Mouse (Mus musculus) liver, adult 2 months (tissue): ENCODE measurements around the gene Cxcl5. TPM values are rescaled to one million over a fixed set of nuclear protein-coding genes. Genes with fewer than 3 reads are reported as not detected.

Experiments used
- DNase-seq: peaks from one replicate; pipeline ENCODE4 v3.0.0-alpha.2; 2011; ENCODE audit warnings: low read depth, low spot score; ENCODE audit errors: extremely low read depth
- H3K27ac ChIP-seq: fragments of 200-500 bp; replicated peaks from 2 replicates; pipeline ENCODE4 v1.5.1; 2012; ENCODE audit warnings: low read depth, mild to moderate bottlenecking, control low read depth, inconsistent platforms, low read length; ENCODE audit not compliant: insufficient read depth
- H3K27me3 ChIP-seq: fragments of 200-500 bp; 2 replicates; pipeline ENCODE4 v1.6.1; 2012; ENCODE audit warnings: mild to moderate bottlenecking, moderate library complexity, low read length, inconsistent platforms; ENCODE audit not compliant: control insufficient read depth, insufficient read depth
- H3K36me3 ChIP-seq: fragments of 200-500 bp; 2 replicates; pipeline ENCODE4 v1.6.1; 2012; ENCODE audit warnings: low read length, inconsistent platforms; ENCODE audit not compliant: control insufficient read depth, insufficient read depth
- H3K4me1 ChIP-seq: fragments of 200-500 bp; 2 replicates; pipeline ENCODE4 v1.6.1; 2011; ENCODE audit warnings: low read length; ENCODE audit not compliant: control insufficient read depth, insufficient read depth
- H3K4me3 ChIP-seq: fragments of 200-500 bp; 2 replicates; pipeline ENCODE4 v1.5.1; 2011; ENCODE audit warnings: low read depth, mild to moderate bottlenecking, control low read depth, low read length, moderate library complexity; ENCODE audit not compliant: insufficient read depth
- H3K79me2 ChIP-seq: fragments of 200-500 bp; 2 replicates; pipeline ENCODE4 v1.6.1; 2012; ENCODE audit warnings: inconsistent platforms, mild to moderate bottlenecking, low read length, moderate library complexity; ENCODE audit not compliant: control insufficient read depth, insufficient read depth
- H3K9ac ChIP-seq: fragments of 200-500 bp; 2 replicates; pipeline ENCODE4 v1.6.1; 2012; ENCODE audit warnings: low read depth, mild to moderate bottlenecking, control low read depth, inconsistent platforms, low read length
- CTCF ChIP-seq: fragments of 200-500 bp; IDR thresholded peaks from 2 replicates; pipeline ENCODE4 v1.5.1; 2011; ENCODE audit warnings: low read depth, low read length, control low read depth
- POLR2A ChIP-seq: fragments of 200-500 bp; IDR thresholded peaks from 2 replicates; pipeline ENCODE4 v1.6.1; 2011; ENCODE audit warnings: low read length, control low read depth; ENCODE audit not compliant: insufficient read depth; ENCODE audit errors: extremely low read depth
- WGBS: fragments of 180-500 bp; shearing (Covaris S2); methylation state at CpG from one replicate; pipeline ENCODE4 v1.1.7; 2018; 5-methylcytosine and 5-hydroxymethylcytosine counted together
- polyA plus RNA-seq: library from polyadenylated mRNA; depleted of rRNA; stranded (reverse); fragments of >200 nt; gene quantifications from 2 replicates; pipeline ENCODE4 v1.2.3, GENCODE M21; 2012; rRNA removed
- total RNA-seq: library from RNA; depleted of rRNA; stranded (reverse); fragments of >200 nt; gene quantifications from 2 replicates; pipeline ENCODE4 v1.2.3, GENCODE M21; 2014; rRNA removed

Cxcl5 gene
- total RNA-seq (0.09 TPM in 1 of 2 replicates, not detected in the other), polyA plus RNA-seq (0.05 and 0.06 TPM in 2 replicates)

DNA sequence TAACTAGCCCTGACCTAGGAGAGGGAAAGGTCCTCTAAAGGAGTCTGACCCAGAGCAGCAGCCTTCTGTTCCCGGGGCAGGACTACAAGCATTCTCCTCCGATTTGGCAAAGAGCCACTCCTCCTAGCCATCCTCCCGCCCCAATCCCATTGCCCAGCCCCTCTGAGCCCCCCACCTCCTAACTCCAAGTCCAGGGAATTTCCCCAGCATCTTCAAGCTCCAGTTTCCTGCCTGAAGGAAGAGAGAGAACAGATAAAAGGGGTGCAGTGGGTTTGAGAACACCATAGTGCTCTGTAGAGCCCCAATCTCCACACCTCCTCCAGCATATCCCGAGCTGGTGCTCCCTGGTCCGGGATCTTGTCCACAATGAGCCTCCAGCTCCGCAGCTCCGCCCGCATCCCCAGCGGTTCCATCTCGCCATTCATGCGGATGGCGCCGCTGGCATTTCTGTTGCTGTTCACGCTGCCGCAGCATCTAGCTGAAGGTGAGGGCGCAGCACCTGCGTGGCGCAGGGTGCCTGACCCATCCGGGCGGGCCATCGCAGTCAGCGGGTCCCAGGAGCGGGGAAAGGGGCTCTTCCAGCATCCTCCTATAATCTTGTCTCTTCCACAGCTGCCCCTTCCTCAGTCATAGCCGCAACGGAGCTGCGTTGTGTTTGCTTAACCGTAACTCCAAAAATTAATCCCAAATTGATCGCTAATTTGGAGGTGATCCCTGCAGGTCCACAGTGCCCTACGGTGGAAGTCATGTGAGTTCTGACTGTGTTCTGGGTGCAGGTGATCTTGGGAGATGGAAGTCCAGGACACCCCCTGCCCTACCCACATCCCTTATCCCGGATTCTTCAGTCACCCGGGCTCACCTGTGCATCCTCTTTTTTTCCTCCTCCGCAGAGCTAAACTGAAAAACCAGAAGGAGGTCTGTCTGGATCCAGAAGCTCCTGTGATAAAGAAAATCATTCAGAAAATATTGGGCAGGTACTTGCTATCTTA lies at the start of gene Cxcl5:
Gene Cxcl5 (plus strand): TSS at position 284 of the 989 bp plus-strand sequence.
- H3K79me2 ChIP-seq = no peaks in the 10 kb centered on the region
- H3K36me3 ChIP-seq = no peaks in the 10 kb centered on the region
- DNase-seq = peak; percentile 8
- H3K4me3 ChIP-seq = peak within 1 kb of the TSS; percentile 9; the same call in 1 of the 2 replicates
- 10% methylated on average over 32 of the region's 32 CpGs for WGBS
- no peaks in the 10 kb centered on the region for H3K27me3 ChIP-seq
- H3K27ac ChIP-seq = no peak within 1 kb of the TSS
- TF ChIP-seq POLR2A (no peak), CTCF (no peak)
- H3K4me1 ChIP-seq = peaks cover 7% of the 10 kb centered on the region
- H3K9ac ChIP-seq = no peak within 1 kb of the TSS

DNA sequence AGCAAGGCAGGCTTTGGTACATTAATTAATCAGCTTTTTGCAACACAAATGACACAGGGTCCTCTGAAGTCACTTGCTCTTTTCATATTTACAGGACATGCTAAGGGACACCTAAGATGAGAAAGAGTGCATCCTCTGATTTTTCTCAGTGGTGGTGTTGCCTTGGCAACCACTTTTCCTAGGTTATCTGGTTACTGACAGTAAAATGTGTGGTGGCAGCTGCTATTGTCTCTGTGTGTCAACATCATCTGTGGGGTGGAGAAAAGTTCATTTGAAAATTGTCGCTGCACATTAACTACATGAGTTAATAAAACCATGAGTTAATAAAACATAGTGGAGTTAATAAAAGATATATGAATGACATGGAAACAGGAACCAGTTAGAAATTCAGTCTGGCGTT lies 47.8 kb upstream of the Cxcl5 start:
- no peak for DNase-seq
- Histone ChIP-seq H3K27ac (no peak overlapping the region), H3K4me3 (no peak overlapping the region), H3K4me1 (no peaks in the 10 kb centered on the region), H3K27me3 (no peaks in the 10 kb centered on the region), H3K79me2 (no peaks in the 10 kb centered on the region), H3K9ac (no peak overlapping the region), H3K36me3 (no peaks in the 10 kb centered on the region)
- WGBS = 79% methylated on average over 2 of the region's 2 CpGs
- TF ChIP-seq CTCF = no peak
- TF ChIP-seq POLR2A = no peak

DNA sequence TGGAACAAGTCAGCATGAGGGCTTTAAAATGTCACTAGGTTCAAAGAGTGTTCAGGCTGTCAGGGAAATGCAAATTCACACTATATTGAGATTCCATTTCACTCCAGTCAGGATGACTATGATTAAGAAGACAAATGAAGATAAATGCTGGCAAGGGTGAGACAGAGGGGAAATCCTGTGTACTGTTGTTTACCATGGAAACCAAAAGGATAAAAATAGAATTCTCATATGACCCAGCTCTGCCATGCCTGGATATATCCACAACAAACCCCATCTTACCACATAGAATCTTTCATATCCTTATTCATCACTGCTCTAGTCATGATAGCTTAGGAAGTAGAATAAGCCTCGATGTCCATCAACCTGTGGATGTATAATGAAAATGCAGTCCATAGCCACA lies 41.2 kb upstream of the Cxcl5 start:
- no peaks in the 10 kb centered on the region for H3K36me3 ChIP-seq
- 81% methylated on average over 1 of the region's 1 CpGs for WGBS
- TF ChIP-seq CTCF (no peak), POLR2A (no peak)
- no peak overlapping the region for H3K4me3 ChIP-seq
- no peaks in the 10 kb centered on the region for H3K27me3 ChIP-seq
- H3K27ac ChIP-seq = no peak overlapping the region
- H3K79me2 ChIP-seq = no peaks in the 10 kb centered on the region
- H3K4me1 ChIP-seq = no peaks in the 10 kb centered on the region
- DNase-seq = no peak
- no peak overlapping the region for H3K9ac ChIP-seq

DNA sequence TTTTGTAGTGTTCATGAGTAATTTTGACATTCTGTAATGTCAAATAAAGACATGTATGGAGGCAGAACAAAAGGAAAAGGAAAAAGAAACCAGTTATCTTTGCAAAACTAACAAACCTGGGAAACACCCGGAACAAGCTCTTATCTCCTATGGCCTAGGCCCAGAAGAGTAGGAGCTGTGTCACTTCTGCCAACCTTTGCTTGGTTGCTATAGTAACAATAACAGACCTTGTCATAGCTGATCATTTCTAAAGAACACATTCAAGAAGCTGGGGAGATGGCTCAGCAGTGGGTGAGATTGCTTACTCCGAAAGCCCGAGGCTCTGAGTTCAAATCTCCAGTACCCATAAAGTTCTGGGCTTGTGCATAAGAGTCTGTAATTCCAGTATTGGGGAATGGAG lies 36.5 kb upstream of the Cxcl5 start:
- H3K36me3 ChIP-seq = no peaks in the 10 kb centered on the region
- H3K4me3 ChIP-seq = no peak overlapping the region
- no peak for DNase-seq
- H3K9ac ChIP-seq = no peak overlapping the region
- no peak overlapping the region for H3K27ac ChIP-seq
- no peaks in the 10 kb centered on the region for H3K79me2 ChIP-seq
- no peaks in the 10 kb centered on the region for H3K4me1 ChIP-seq
- no peaks in the 10 kb centered on the region for H3K27me3 ChIP-seq
- 77% methylated on average over 3 of the region's 3 CpGs for WGBS
- TF ChIP-seq POLR2A = no peak
- TF ChIP-seq CTCF = no peak

DNA sequence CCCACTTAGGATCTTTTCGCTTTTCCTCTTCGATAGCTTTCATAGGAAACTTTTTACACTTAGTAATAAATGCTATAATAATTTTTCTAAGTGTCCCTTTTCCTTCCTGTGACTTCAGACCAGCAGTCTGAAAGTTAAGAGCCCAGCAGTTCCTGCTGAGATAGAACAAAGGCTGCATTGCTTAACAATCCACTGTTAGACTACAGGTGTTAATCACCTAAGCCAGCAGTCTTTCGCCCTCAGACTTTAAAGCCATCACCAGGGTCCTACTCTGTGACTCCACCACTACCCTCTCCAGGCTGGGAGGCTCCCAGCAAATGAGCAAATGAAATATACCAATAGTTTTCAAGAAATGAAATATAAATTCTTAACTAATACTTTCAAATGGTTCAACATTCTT lies 30.9 kb upstream of the Cxcl5 start:
- no peaks in the 10 kb centered on the region for H3K36me3 ChIP-seq
- no peaks in the 10 kb centered on the region for H3K79me2 ChIP-seq
- no peak overlapping the region for H3K9ac ChIP-seq
- TF ChIP-seq CTCF = no peak
- no peak overlapping the region for H3K4me3 ChIP-seq
- no peak overlapping the region for H3K27ac ChIP-seq
- no peaks in the 10 kb centered on the region for H3K4me1 ChIP-seq
- 74% methylated on average over 3 of the region's 3 CpGs for WGBS
- no peaks in the 10 kb centered on the region for H3K27me3 ChIP-seq
- DNase-seq = no peak

DNA sequence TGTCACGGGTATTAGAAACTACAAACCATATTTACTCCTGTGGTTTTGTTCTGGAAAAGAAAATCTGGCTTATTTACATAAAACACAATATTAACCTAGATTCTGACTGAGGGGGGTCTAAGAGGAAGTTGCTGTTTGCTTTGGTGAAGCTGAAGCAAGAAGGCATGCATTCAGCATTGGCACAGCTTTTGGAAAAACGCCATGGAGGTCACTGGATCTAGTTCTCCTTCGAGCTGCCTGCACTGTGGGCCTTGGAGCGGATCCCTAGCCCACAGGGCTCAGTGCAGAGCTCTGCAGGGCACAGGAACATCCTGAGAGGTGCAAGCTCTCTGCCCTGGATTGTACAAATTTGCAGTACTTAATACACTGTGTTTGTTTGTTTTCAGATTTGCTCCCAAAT lies 27.7 kb upstream of the Cxcl5 start:
- H3K9ac ChIP-seq = no peak overlapping the region
- no peaks in the 10 kb centered on the region for H3K79me2 ChIP-seq
- no peaks in the 10 kb centered on the region for H3K4me1 ChIP-seq
- no peaks in the 10 kb centered on the region for H3K27me3 ChIP-seq
- DNase-seq = peak; percentile 20
- no peak overlapping the region for H3K27ac ChIP-seq
- 53% methylated on average over 4 of the region's 4 CpGs for WGBS
- H3K36me3 ChIP-seq = no peaks in the 10 kb centered on the region
- no peak for TF ChIP-seq CTCF
- H3K4me3 ChIP-seq = no peak overlapping the region
